Mouse (Mus musculus) right cerebral cortex, postnatal 36 days (tissue): ENCODE results near the gene Tle4.
A peak's percentile ranks its signal among the peaks of the same experiment; 100 is the strongest.

ENCODE experiments used
- DNase-seq, 2 experiments: peaks; one replicate each; pipeline ENCODE4 v3.0.0; 2022; ENCODE audit warnings: low spot score in 2 of 2, mixed read lengths in 1 of 2

Tle4 gene

DNA sequence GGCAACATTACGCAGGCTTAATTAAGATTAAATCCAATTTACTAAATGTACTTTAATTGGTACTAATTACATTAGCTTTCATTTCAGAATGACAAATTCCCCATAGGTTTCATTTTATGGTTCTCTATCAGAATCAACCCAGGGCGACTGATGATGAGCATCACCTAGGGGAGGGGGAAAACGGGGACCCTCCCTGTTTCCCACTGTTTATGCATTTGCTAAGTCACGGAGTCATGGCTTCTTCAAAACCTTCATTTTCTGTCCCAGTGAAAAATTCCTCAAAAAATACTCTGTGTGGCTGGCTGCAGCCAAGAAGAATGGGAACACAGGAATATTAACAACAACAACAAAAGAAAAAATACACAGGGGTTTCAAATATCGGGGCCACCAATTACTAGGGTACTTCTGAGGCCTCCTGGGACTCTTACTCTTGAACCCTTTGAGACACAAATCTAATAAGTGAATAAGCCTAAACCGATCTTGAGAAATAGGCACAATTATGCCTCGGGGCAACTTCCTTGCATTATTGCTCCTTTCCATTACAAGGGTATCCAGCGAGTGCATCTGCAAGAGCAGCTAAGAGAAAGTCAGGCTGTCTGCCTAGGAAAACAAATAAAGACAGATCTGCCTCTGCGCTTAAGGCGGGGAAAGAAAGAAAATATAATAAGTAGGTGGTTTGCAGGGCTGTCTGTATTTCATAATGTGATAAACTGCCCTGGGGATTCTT, 5.9 kb downstream of the Tle4 start:
- no peak for DNase-seq

DNA sequence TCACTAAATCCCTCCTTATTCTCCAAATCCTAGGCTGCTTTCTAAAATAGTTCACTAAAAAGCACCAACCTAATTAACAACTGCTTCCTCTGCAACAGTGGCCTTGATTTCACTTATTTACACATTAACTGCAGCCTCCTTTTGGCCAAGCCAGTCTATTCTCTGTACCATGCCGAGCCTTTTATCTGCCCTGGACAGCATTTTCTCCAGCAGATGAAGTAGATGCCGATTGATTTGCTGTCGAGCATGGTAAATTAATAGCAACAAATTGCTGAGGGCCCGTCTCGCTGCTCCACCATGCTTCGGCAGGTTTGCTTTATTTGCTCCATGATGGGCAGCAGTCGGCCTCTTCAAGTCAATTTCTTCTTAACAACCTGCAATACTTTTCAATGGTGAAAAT, 7.7 kb downstream of the Tle4 start:
- no peak for DNase-seq

DNA sequence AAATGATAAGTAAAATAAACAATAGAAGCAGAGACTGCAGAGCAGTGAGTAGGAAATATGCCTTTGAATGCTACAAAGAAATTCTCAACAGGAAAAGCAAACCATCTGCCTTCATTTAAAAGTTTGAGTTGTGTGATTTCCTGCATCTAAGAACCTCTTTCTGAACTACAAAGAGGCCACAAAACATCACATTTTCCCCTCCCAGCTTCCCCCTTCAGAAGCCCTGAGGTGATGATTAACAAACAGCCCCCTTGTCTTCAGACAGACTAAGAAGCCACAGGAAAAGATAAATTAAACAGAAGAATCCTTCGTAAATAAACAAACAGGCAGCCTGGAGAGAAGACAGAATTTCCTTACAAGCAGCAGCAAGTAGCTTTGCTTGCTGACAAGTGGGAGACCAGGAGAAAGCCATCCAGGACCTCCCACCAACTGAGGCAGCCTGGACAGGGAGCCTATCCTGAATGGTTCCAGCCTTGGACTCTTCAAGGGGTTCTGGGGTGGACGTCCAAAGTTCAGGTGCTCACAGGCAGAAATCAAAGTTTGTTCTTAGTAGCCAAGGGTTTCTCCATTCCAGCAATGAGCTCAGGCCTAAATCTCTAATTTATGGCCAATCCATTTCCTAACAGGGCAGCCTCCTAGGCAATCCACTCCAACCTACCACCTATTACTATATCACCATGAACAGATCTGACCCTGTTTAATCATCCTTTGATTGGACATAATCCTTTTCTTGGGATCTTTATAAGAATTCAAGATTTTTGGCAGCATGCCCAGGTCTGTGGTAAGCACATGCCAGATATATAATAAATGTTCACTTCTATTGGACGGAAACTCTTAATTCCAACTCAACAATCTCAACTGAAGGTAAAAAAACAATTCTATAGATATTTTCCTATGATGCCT, 9.4 kb downstream of the Tle4 start:
- DNase-seq: no peak

DNA sequence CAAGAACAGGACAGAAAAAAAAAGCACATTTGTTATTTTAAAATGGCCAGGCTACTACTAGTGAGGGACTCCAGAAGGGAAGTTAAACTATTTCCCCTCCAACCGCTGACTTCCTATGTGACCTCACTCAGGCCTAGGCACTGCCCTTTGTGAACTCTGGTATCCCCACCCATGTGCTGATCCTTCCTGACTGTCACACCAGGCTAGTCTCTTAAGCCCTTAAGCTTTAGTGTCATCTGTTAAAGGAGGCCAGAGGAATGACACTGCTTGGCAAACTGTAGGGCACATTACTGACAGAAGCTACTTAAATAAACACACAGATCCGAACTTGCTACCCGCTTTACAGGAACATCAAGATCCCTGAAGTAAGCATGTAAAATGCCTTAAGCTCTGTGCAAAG, 11.7 kb downstream of the Tle4 start:
- no peak for DNase-seq

DNA sequence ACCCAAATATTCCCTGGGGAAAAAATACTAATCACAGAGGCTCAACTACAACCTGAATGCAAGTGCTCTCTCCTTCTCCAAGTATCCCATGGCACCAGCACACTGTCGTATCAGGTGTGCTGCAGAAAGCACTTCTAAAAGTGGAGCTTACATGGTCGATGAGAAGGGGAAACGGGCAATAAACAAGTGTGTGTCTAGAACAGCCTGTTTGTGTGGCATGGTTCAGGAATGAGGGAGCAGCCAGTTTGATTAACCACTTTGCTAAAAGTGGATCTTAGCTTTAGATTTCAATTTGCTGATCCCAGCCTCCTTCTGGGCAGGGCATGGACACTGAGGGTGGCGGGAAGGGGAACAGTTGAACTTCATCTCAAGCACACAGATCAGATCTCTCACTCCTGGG, 12.1 kb downstream of the Tle4 start:
- DNase-seq: no peak

DNA sequence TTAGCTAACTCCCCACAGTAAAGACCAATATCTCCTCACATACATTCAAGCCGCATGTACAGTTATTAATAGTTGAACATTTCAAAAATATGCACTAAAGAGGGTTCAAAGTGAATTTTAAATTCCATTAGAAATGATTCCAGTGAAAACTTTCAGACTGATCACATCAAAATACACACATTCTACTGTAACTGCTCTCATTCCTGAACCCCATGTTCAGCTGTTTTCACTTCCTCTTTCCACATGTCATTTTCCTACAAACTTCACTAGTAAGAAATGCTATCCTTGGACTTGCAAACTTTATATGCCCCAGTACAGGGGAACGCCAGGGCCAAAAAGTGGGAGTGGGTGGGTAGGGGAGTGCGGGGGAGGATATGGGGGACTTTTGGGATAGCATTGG, 12.6 kb downstream of the Tle4 start:
- no peak for DNase-seq

DNA sequence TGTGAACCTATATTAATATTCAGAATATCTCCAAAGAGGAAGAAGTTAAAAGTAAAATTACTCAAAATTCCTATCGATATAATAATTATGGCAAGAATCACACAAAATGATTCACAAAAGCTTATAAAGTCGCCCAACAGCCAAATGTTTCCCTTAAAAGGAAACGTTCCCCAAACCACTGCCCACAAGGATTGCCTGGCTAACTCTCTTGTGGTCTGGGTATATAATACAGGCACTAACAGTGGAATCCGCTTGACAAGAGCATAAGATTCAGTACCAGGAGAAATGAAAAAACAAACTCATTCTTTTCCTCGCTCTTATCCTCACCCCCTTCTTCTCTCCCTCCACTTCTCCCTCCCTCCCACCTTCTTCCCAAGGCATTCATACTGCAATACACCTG, 19.2 kb downstream of the Tle4 start:
- DNase-seq: no peak

DNA sequence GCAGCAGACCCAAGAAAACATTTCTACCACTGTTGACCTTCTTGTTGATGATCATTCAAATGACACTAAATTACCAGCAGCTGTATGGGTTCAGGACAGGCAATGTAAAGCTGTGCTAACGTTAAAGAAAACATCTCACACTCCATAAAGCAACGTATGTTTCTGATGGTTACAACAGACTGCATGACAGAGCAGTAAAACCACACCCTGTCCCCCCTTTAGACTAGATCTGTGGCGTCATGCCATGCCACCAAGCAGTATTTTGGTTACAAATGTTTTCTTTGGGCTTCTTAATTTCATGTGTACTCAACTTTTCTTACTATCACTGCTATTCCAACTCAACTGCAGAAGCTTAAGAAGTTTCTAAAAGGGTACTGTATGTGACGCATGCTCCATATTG, 19.8 kb downstream of the Tle4 start:
- DNase-seq: no peak

DNA sequence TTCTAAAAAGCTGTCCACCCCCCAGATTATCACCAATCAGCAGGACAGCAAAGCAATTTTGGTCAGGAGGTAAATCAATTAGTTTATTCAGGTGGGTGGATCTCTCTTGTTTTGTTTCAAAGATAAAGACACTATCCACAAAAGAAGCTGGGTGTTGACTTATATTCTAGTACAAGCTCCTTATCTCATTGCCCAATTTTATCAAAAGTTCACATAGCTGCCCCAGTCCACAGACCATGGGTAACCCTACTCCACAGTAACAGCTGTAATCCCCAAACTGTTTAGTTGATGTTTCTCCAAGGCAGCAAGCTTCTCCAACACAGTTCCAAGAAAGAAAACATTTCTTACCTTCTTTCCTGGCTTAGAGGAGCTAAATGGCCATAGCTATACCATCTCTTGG, 21.5 kb downstream of the Tle4 start:
- DNase-seq: no peak

DNA sequence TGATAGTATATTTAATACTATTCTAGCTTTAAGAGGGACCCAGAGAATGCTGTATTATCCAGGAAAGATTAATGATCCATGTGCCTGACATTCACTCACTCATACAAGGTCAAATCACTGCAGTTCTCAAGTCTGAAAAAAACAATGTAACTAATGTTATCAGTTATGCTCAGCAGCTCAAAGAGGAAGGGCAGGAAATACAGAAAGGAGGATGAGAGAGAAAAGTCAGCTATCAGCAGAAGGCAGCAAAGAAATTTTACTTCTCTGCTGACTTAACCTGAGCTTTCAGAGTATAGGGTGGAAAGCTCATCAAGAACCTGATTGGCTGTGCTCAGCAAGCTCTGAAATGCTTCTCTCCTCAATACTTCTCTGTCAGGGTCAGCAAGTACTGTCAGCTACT, 29.0 kb downstream of the Tle4 start:
- no peak for DNase-seq

DNA sequence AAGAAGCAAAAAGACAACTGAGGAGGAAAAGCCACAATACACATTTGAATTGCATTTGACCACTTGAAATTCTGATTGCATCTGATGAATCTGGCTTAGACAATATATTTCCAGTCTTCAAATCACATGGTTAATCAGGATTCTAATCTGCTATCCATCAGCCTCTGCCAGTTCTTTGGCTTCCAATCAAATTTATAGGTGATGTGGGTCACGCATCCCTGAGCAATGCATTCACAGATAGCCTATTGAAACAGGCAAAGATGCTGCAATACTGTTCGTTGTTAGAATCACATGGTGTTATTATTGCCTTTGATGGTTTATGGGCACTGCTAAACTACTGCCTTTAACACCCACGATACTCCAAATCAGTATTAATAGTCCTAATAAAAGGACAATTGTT, 30.8 kb downstream of the Tle4 start:
- DNase-seq: no peak

DNA sequence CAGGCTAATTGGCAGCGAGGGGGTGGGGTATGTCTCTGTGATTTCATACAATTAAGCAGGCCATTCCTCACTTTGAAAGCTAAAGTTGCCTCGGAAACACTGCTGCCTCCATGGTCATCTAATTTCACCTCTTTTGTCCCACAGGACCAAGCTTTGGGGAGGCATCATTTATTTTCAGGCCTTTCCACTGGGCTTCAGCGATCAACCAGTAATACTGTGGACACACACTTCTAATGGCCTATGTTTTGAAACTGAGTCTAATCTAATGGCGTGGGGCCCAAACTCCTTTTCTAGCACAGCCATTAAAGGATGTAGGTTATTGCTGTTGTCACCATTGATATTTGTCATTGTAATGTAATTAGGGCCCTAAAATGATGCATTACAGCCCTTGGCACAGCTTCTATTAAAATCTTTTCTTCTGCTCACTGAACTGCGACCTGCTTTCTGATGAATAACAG, 31.3 kb downstream of the Tle4 start:
- peak in 1 of 2 experiments; percentile 5 for DNase-seq

DNA sequence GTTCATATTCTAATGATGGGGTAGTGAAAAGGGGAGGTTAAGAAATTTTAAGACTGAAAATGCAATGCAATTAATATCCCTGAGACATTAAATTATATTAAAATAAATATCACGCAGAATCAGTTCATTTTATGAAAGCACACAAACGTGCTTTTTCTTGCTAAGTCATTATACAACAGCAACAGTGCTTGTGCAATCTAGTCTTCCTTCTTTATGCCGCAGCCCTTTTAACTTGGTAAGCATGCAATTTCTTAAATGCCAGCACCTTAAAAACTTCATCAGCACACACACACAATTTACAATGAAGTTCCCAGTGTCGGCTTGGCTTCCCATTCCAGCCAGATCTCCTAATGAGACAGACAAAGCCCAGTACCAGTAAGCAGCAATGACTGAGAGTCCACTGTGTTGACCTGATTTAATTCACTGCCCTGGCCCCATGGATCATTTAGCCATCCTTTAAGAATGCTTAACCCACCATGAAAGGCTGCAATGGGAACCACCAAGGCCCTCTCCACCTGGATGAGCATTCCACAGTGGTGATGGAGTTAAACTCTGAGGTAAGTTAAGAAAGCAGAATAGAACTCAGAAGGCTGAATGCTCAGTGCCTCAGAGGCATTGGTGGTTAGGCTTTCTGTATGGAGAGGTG, 32.3 kb downstream of the Tle4 start:
- DNase-seq: no peak

DNA sequence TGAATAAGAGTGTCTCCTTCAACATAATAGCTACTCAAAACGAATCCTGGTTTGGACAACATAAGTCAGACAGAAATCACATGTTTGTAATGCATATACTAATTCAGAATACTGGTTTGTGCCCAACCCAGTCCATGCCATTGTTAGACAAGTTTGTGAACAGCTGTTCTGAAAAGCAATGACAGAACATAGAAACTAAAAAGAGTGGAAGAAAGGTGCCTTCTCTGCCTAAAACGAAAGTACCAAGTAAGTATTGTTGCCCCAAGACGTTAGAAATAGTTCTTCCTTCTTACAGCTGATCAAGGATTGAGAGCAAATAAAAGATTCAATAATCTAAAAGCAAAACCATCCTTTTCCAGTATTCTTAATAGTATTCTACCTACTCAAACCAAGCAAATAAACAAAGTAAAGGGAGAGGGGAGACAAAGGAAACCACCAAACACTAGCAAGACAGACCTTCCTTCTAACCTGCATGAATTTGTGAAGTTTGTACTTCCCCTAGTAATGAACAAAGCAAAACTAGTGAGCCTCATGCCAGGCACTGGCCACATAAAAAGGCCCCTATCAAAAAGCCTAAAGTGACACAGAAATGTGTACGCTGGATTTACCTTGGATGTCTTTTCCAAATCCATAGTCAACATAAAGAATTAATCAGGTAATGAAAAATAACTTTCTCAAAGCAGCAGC, 34.4 kb downstream of the Tle4 start:
- no peak for DNase-seq

DNA sequence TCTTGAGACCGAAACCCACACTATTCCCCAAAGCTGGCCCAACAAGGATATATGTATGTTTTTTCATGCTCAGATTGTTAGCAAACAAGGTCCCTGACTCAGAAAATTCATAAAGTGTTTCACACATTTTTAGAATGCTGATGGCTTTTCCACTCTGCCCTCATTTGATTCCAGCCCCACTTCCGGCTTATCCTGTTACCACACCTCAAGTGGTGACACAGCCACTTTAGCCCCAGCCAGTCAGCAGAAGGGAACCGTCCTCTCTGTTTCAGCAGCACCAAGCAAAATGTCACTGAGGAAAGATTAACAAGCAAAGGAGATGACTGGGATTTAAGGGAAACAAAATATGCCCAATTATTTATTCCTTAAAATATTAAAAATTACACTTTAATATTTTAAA, 50.0 kb downstream of the Tle4 start:
- no peak for DNase-seq

DNA sequence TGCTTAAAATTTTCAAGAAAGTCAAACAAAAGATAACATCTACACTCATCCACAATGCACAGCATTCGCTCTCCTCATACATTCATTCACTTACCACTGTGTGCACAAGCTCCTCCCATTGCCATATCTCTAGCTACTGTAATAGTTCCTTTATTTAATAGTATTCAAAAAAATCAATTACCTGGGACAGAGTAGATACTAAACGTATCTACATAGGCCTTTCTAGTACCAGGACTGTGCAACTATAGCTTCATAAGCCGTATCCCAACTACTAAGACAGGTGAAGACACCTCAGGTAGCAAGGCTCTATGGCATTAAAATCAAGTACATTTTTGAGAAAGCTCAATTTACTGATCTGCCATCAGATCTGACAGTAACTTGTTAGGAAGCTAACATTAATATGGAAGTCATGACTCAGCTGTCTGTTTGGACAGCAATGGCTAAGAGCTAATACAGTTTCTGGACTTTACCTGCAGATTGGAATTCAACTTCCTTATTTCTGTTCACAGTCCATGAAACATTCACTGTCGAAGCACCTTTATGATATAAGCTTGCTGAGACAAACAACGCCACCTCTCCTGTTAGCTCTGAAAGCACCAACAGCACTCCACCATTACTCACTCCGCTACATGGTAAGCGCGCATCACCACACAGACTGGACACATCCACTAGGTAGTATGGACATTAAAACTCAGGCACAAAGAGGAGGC, 50.6 kb downstream of the Tle4 start:
- DNase-seq: no peak

DNA sequence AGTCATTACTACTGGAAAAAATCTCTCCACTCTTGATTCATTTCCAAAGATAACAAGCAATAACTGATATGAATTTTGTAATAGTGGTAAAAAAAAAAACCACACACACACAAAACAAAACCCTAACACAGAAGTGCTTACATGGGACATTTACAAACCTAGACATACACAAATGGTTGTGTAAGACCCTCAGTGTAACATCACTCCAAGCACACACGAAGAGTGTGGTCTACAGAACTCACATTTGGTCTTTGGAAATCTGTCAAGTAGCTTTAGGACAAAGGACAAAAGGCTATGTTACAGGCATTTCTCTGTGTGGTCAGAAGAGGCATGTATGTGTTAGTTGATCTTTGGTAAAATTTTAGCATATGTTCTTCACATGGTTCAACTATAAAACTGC, 52.4 kb downstream of the Tle4 start:
- no peak for DNase-seq

DNA sequence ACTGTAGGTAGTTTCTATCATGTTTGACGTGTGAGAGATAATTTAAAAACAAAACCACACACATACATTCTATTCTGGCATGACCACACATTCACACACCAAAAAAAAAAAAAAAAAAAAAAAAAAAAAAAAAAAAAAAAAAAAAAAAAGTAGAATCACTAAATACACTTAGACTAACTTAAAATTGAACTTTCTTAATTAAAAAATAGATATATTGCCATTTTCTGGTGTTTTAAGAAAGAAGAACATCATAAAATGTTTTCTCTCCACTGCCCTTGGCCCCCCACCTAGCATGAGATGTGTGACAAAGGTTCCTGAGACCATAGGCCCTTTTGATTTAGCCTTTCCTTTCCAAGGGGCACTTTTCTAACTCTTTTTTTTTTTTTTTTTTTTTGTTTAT, 54.5 kb downstream of the Tle4 start:
- no peak for DNase-seq

DNA sequence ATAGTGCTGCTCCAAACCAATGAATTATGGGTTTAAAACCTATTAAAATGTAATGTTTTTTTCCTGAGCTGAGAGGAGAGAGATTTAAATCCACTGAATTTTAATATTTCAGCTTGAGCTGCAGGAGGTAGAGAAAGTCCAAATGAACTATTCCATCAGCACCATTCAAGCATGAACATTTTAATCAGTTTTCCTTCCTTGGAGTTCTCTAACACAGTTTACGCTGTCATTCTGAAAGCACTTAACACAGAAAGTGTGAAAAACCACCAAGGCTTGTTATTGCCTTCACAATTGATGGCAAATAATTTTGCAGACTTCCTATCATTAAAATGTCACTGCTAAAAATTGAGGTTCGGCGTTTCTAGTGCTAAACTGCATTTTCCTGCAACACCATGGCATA, 57.2 kb downstream of the Tle4 start:
- DNase-seq: no peak

DNA sequence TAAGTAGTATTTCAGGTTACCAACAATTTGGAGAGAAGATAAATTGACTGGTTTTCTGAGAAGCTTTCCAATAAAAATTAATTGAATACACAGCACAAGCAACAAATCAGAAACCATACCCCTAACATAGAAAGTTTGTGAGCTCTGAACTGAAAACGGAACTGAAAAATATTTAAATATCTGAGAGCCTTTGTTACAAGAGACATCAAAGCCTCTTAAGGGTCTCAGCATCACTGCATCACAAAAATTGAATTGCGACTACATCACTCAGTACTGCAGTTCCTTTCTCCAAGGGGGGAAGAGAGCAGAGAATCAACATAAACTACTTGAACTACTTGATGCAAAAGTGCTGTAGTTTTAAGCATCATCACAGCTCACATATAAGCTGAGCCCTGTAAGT, 61.2 kb downstream of the Tle4 start:
- no peak for DNase-seq

DNA sequence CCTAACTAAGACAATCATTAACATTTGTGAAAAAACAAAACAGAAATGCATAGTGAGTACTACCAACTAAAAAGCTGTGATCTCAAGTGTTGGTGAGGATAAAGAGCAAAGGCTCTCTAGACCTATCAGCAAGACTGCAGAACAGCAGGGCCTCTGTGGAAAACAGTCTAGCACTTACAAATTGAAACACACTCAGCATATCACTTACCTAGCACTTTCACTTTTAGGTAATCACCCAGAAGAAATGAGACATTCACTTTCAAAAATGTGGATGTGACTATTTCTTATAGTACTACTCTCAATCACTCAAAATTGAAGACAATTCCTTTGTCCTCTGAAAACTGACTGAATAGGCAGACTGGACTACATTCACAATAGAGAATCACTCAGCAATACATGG, 63.4 kb downstream of the Tle4 start:
- DNase-seq: no peak
